ENCODE assay signal across 8 mouse cellular contexts in genomic region chr10:53436023-53436475, GRCm38 (mm10). TPM values are rescaled to one million over a fixed set of nuclear protein-coding genes. Genes with fewer than 3 reads are reported as not detected.
A peak's percentile ranks its signal among the peaks of the same experiment; 100 is the strongest.
DNase-seq lines count a peak whose midpoint lies in the region; ATAC-seq and TF ChIP-seq lines count a peak whose summit lies in the region.

No protein-coding gene starts in this region.

- H3K27ac ChIP-seq in midbrain, embryonic 11.5 days (ENCODE audit: low read depth, low read length) = no peak overlapping the region
- no peak overlapping the region for H3K27ac ChIP-seq in midbrain, embryonic 13.5 days
- peak overlapping the region; percentile 93; the same call in 1 of the 2 replicates for H3K27ac ChIP-seq in kidney, postnatal 0 days
- no peak overlapping the region for H3K27ac ChIP-seq in stomach, embryonic 16.5 days (ENCODE audit: low read length)

- WGBS in midbrain, embryonic 11.5 days = 69% methylated on average over 8 of the region's 8 CpGs
- WGBS in midbrain, embryonic 13.5 days = 68% methylated on average over 8 of the region's 8 CpGs
- 72% methylated on average over 8 of the region's 8 CpGs for WGBS in kidney, postnatal 0 days
- 70% methylated on average over 8 of the region's 8 CpGs for WGBS in stomach, embryonic 16.5 days

- intact Hi-C loops in gastrocnemius, postnatal 14 days (cut with DNase I; ENCODE audit: low total_unique reads) = loop anchor here (10.0 kb wide), 1 partner anchor 69 kb away; no protein-coding TSS in a partner anchor

- H3K36me3 ChIP-seq in midbrain, embryonic 11.5 days (ENCODE audit: control insufficient read depth, insufficient read depth, low read length) = no peaks in the 10 kb centered on the region
- no peaks in the 10 kb centered on the region for H3K36me3 ChIP-seq in midbrain, embryonic 13.5 days
- no peaks in the 10 kb centered on the region for H3K36me3 ChIP-seq in kidney, postnatal 0 days (ENCODE audit: insufficient read depth, low read length)
- H3K36me3 ChIP-seq in stomach, embryonic 16.5 days (ENCODE audit: control insufficient read depth, insufficient read depth, low read length) = no peaks in the 10 kb centered on the region

- no peaks in the 10 kb centered on the region for H3K9me3 ChIP-seq in midbrain, embryonic 11.5 days (ENCODE audit: control insufficient read depth, low read length)
- H3K9me3 ChIP-seq in midbrain, embryonic 13.5 days = no peaks in the 10 kb centered on the region
- no peaks in the 10 kb centered on the region for H3K9me3 ChIP-seq in kidney, postnatal 0 days (replicated peaks; ENCODE audit: low read length)
- no peaks in the 10 kb centered on the region for H3K9me3 ChIP-seq in stomach, embryonic 16.5 days (replicated peaks; ENCODE audit: control insufficient read depth, low read length)

- H3K4me3 ChIP-seq in midbrain, embryonic 11.5 days (ENCODE audit: low read depth, low read length) = no peak overlapping the region
- H3K4me3 ChIP-seq in midbrain, embryonic 13.5 days (replicated peaks) = no peak overlapping the region
- H3K4me3 ChIP-seq in kidney, postnatal 0 days (replicated peaks; ENCODE audit: low read depth, low read length) = no peak overlapping the region
- no peak overlapping the region for H3K4me3 ChIP-seq in stomach, embryonic 16.5 days (replicated peaks; ENCODE audit: low read length)

- no peak overlapping the region for H3K9ac ChIP-seq in midbrain, embryonic 11.5 days (ENCODE audit: low read length)
- no peak overlapping the region for H3K9ac ChIP-seq in midbrain, embryonic 13.5 days (replicated peaks)
- no peak overlapping the region for H3K9ac ChIP-seq in kidney, postnatal 0 days (ENCODE audit: low read depth, low read length)
- H3K9ac ChIP-seq in stomach, embryonic 16.5 days (ENCODE audit: low read length) = no peak overlapping the region

- peak; percentile 57; the same call in 1 of the 2 replicates for ATAC-seq in midbrain, embryonic 11.5 days (ENCODE audit: low FRiP score)
- ATAC-seq in midbrain, embryonic 13.5 days = no peak
- ATAC-seq in kidney, postnatal 0 days (replicated peaks; ENCODE audit: low FRiP score, low read depth) = 0 out of 2 replicates have a peak, but pooled peaks have one; percentile 29
- peak; percentile 20; the same call in 1 of the 2 replicates for ATAC-seq in stomach, embryonic 16.5 days (ENCODE audit: insufficient read depth, low FRiP score)
- ATAC-seq in megakaryocyte, adult 5-6 weeks (ENCODE audit: poor library complexity, severe bottlenecking) = no peak

- peak; percentile 27 for DNase-seq in gastrocnemius, postnatal 14 days
- no peak for DNase-seq in gastrocnemius, postnatal 4 days (ENCODE audit: low spot score in 2 of 2)
- DNase-seq in midbrain, embryonic 11.5 days (ENCODE audit: low spot score, missing footprints) = no peak
- DNase-seq in kidney, postnatal 0 days (ENCODE audit: low spot score) = no peak
- no peak for DNase-seq in urinary bladder, adult 18-20 months (ENCODE audit: low spot score in 2 of 2)

- no peak for TF ChIP-seq CTCF in kidney, postnatal 0 days (IDR thresholded peaks at IDR 0.05; ENCODE audit: low read depth)

- H3K4me2 ChIP-seq in midbrain, embryonic 11.5 days = no peak overlapping the region
- no peak overlapping the region for H3K4me2 ChIP-seq in midbrain, embryonic 13.5 days (replicated peaks)
- H3K4me2 ChIP-seq in kidney, postnatal 0 days (ENCODE audit: low read length) = no peak overlapping the region
- H3K4me2 ChIP-seq in stomach, embryonic 16.5 days (ENCODE audit: low read depth, low read length) = no peak overlapping the region

- H3K27me3 ChIP-seq in midbrain, embryonic 11.5 days (ENCODE audit: control insufficient read depth, insufficient read depth, low read length) = no peaks in the 10 kb centered on the region
- no peaks in the 10 kb centered on the region for H3K27me3 ChIP-seq in midbrain, embryonic 13.5 days
- no peaks in the 10 kb centered on the region for H3K27me3 ChIP-seq in kidney, postnatal 0 days (ENCODE audit: insufficient read depth, low read length)
- no peaks in the 10 kb centered on the region for H3K27me3 ChIP-seq in stomach, embryonic 16.5 days (ENCODE audit: control insufficient read depth, insufficient read depth, low read length)

- H3K4me1 ChIP-seq in midbrain, embryonic 11.5 days (ENCODE audit: control insufficient read depth, insufficient read depth, low read length) = no peaks in the 10 kb centered on the region; the same call in 1 of the 2 replicates
- H3K4me1 ChIP-seq in midbrain, embryonic 13.5 days (replicated peaks) = peaks cover 9% of the 10 kb centered on the region
- peaks cover 8% of the 10 kb centered on the region for H3K4me1 ChIP-seq in kidney, postnatal 0 days (replicated peaks; ENCODE audit: insufficient read depth, low read length)
- H3K4me1 ChIP-seq in stomach, embryonic 16.5 days (ENCODE audit: control insufficient read depth, insufficient read depth, low read length) = peaks cover 17% of the 10 kb centered on the region

RNA-seq across cellular contexts. Expression of gene Cep85l, which starts 56.3 kb away (rescaled TPM):
- total RNA-seq in gastrocnemius, postnatal 14 days (2021) = 10 to 100 TPM; 28.0 to 68.5 TPM
- 10 to 100 TPM; 35.9 to 43.5 TPM for total RNA-seq in gastrocnemius, postnatal 4 days (2021)
- polyA plus RNA-seq in midbrain, embryonic 11.5 days (2014; fragmentation: Nextera tagmentation; extraction: Ambion mirVana) = 3.8 and 4.4 TPM in 2 replicates
- 5.1 and 5.6 TPM in 2 replicates for polyA plus RNA-seq in midbrain, embryonic 13.5 days (2015; fragmentation: Nextera tagmentation; extraction: Ambion mirVana)
- 4.3 and 4.7 TPM in 2 replicates for polyA plus RNA-seq in kidney, postnatal 0 days (2015; fragmentation: Nextera tagmentation; extraction: Ambion mirVana)
- 2.7 and 3.1 TPM in 2 replicates for polyA plus RNA-seq in stomach, embryonic 16.5 days (2015; fragmentation: Nextera tagmentation; extraction: Ambion mirVana)
- 24.1 and 24.6 TPM in 2 replicates for total RNA-seq in megakaryocyte, adult 5-6 weeks (2015)
- total RNA-seq in megakaryocyte, adult 5-6 weeks (2017) = 32.9 and 33.4 TPM in 2 replicates

Comparison
In these comparisons a context has a peak if more than half of its experiments do, and no peak if none do; other contexts are left out.
1. ATAC-seq: peak in midbrain, embryonic 11.5 days (single experiment), kidney, postnatal 0 days (single experiment) and stomach, embryonic 16.5 days (single experiment); none in midbrain, embryonic 13.5 days (single experiment) and megakaryocyte, adult 5-6 weeks (single experiment).